Mouse (Mus musculus): Measurements from ENCODE around the gene Fmnl2.

Gene Fmnl2

DNA sequence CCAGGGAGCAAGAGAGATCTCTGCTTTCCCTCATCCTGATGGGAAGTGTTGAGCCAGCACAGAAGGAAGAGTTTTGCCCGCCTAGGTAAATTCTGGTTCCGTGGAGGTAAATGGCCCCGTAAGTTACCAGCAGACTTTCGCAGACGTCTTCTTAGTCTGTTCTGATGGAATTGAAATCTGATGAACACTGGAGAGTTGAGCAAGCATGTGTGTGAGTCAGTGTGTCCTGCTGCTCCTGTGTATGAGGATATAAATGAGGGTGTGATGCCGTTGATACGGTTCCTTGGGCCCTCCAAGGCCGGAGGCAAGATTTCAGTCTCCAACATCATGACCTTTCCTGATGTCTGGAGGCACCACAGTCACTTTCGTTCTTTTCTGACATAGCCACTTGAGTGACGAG lies 98.2 kb downstream of the Fmnl2 start:
- DNase-seq (ENCODE audit: low read depth), result no peak

DNA sequence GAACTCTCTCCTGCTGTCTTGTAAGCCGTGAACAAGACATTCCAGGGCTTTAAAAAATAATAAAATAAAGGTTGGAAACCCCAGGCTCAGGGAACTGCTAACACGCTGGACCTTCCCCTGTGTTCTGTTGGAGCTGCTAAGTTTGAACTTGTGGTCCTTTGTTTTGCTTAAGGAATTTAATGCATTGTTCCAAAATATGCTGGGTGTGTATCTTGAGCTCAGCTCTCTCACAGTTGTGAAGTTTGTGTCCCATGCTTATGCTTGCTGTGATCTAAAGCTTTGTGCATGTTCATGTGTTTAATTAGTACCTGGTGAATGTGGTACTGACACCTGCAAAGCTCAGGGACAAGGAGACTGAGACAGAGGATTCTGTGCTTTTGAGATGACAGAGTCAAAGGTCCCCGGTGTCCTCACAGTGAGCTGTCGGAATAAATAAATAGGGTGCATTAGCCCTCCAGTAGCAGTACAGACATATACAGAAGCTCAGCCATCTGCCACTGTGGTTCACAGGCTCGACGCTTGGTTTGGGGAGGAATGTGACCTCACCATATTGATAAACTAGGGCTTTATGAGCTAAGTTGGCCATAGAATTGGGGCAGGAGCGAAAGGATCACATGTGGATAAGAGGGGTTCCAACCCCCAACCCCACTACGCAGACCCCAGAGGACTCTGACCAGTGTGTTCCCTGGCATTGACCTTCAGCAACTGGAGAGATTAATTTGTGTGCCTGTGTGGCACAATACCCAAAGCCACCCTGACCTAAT lies 100.3 kb downstream of the Fmnl2 start:
- DNase-seq (ENCODE audit: low read depth), result no peak

DNA sequence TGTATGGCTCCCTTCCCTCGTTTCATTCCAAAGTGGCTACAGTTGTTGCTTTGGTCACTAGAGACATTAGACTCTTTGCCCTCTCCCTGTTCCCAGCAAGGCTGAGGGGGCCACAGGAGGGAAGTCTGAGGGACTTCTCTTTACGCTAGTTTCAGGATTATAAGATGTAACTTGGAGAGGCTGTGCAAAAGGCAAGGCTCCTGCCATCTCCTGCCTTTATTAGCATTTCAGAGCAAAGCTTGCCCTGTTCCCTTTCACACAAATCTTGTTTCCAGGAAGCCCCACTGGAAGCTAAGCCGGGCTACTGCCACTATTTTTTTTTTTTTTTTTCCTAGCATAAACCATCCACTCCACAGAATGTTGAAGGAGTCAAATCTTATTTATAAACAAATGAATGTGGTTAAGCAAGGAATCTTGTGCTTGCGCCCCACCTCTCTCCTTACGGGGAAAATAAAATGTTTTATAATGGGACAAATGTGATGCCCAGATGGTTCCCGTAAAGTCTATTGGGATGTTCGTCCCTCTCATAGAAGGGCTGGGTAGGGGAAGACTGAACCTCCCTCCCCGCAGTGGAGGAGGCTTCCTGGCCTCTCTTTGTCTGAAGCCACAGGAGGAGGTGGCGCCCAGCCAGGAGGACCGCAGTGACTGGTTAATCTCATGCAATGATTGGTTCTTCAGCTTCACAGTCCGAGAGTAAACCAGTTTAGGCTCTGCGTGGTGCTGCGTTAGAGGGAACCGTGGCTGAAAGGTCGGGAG lies 101.1 kb downstream of the Fmnl2 start:
- no peak for DNase-seq (ENCODE audit: low read depth)

DNA sequence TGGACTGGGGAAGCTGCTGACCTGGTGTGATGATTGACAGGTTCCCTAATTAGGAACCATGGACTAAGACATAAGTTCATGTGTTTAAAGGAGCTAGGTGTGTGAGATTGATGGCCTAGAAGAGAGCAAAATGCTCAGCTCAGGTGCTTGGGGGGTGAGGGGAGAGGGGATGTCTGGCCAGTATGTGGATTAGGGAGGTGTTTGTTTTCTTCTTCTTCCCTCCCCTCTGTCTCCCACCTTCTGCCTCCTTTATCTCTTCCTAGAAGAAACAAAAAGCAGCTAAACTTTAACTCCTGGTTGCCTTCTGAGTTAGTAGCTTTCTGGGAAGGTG lies 101.6 kb downstream of the Fmnl2 start:
- DNase-seq (ENCODE audit: low read depth), result no peak

DNA sequence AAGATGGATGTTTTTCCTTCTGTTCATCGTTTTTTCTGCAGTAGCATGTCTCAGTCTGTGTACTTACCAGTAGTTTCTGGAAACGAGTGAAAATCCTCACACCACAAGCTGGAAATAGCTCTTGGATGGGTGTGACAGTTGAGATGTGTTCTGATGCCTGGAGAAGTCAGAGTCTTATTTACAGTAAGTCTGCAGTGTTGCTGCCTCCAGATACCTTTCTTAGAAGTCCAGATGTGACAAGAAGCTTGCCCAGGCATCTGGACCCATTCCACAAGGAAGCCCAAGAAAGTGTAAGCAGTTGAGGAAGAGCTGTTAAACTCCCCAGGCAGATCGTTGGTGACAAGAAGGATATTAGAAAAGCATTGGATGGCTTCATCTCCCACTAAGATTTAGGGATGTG lies 102.3 kb downstream of the Fmnl2 start:
- no peak for DNase-seq (ENCODE audit: low read depth)

DNA sequence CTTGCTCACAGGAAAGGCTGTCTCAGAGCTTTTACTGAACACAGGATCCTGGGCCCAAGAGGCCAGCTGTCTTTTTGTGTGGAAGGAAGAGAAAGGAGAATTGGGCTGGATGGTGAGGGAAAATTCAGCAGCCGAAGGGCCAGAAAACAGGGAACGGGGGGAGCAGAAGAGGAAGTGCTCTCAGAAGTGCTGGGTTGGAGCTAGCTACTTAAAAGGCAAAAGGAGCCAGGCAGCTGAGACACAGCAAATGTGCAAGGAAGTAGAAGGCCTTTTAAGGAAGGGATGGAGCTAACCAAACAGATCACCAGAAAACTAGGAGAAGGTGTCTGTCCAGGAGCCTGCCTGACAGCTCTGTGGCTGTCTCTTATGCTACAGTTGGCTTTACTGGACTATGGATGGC lies 103.0 kb downstream of the Fmnl2 start:
- DNase-seq (ENCODE audit: low read depth), result no peak

DNA sequence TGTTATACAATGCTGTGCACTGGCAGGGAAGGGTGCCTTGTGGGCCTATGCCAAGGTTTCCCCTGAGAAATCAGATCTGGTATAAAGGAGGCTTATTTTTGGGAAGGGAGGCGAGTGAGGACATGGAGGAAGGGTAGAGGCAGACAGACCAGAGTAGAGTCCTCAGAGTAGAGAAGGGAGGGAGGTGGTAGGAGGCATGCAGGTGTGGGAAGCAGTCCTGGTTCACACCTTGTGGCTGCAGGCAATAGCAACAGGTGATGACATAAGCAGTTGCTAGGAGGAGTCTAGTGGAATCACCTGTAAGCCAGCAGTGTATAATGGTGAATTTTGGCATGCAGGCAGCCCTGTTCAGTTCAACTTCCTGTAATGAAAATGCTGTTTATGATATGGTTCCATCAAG lies 105.8 kb downstream of the Fmnl2 start:
- no peak for DNase-seq (ENCODE audit: low read depth)

DNA sequence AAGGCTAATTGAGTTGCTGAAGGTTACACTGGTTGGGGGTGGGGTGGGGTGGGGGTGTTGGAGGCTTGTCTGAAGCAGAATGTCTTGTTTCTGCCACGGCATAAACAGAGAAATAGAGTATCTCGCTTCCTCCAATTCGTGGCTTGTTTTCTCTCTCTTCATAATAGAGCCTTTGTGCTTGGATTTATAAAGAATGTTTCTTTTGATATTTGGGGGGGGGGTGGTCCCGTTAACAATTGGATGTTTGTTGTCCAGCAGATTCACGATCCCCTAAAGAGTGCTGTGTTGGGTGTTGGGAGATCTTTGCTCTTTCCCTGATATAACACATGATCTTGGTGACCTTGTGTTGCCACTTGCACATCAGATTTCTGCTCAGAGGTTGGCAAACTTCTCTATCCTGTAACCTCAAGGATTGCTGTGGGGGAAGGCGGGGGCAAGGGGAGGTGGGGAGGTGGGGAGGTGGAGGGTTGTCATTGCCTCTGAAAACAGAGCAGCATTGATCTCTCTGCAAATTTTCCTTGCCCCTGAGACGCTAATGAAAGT lies 106.8 kb downstream of the Fmnl2 start:
- no peak for DNase-seq (ENCODE audit: low read depth)

DNA sequence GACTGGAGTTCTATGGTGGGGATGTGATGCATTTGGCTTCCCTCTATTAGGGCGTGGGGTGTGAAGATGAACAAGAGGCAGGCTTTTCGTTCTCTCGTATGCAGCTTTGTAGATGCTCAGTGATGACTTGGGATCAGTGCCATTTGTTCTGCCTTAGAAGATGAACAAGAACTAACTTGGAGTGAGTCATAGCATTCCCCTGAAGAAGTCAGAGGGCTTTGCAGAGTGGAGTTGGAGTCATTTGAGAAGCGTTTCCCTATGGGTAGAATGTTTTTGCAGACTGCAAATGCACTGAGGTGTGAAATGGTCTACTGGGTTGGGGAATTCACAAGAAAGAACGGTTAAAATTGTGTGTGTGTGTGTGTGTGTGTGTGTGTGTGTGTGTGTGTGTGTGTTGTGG lies 108.6 kb downstream of the Fmnl2 start:
- no peak for DNase-seq (ENCODE audit: low read depth)

DNA sequence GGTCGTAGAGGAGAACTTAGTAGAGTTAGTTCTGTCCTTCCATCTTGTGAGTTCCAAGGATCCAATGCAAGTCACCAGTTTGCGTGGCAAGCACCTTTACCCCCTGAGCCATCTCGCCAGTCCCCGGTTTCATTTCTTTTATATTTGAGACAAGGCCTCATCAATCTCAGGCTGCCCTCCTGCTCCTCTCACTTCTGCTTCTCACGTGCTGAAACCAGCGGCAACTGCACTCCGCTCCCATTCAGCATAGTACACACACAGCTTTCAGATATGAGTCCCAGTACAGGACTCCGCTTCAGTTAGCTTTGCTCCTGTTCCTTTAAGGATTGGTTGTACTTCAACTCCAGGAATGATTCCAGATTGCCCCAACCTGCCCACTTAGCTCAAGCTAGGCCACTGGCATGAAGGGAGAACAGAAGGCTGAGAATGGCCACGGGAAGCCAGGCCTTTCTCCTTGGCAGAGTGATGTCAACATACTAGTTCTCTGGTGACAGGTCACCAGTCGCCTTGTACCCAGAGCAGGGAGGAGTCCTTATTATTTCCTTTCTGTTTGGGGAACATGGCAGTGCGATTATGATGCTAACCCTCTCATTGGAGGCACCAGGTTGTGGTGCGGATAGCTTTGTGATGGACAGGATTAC lies 109.3 kb downstream of the Fmnl2 start:
- DNase-seq (ENCODE audit: low read depth), result no peak

DNA sequence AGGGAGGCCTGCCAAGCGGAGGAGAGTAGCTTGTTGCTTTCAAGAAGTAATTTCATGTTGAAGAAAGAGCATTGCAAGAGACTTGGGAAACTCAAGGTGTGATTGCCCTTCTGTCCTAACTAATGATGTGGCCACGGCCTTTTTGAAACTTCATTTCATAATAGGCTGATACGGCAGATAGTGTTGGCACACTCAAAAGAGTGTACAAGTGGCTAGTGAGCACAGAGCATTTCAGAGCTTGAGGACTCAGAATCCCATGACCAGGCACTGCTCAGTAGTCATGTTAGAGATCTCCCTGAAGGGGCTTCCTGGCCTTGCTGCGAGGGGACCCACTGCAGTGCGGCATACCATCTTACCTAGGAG lies 109.8 kb downstream of the Fmnl2 start:
- no peak for DNase-seq (ENCODE audit: low read depth)

DNA sequence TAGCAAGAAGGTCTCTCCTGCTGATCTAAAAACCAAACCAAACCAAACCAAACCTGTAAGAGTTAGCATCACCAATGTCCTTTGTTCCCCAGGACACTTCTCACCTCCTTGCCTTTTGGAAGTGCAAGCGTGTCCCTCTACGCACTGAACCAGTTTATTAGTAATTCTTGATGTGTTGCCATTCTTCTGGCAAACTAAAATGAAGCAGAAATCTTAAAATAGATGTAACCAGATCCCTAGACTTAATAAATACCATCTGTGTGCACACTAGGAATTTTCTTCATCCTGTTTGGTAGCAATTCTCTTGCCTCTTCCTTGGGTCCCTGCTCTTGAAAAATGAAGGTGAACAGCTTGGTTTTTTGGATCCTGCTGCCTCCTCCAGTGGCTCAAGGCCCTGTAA lies 111.2 kb downstream of the Fmnl2 start:
- no peak for DNase-seq (ENCODE audit: low read depth)

DNA sequence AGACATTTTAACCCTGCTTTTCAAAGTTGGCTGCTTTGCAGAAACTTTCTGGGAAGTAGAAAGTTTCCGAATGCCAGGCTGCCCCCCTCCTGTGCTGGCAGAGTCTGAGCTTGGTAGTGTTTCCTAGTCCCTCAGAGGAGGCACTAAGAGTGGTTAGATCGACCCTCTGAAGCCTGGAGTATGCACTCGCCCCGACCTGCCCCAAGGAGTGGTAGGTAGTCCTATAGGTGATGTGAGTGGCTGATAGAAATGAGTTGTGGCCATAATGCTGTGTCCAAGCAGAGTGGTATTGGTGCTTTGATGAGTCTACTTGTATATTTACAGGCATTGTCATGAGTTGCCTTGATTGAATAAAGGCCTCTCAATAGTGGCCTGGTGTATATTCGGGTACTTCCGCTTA lies 116.4 kb downstream of the Fmnl2 start:
- DNase-seq (ENCODE audit: low read depth), result no peak

DNA sequence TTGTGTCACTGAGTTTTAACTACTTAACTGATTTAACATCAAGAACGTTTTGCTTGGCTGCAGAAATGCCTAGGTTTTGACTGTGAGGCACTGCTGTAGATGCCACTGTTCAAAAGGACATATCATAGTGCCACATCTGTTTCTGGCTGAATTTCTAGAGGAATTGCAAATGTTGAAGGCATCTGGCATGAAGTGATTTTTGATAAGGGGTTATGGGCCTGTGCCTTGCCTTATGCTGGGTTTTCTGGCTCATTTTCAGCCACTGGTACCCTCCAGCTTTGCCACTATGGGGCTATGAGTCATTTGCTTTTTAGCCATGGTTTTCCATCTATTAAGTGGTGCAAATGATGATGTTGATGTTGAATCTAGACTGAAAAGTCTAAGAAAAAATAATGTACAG lies 117.1 kb downstream of the Fmnl2 start:
- DNase-seq (ENCODE audit: low read depth), result no peak

DNA sequence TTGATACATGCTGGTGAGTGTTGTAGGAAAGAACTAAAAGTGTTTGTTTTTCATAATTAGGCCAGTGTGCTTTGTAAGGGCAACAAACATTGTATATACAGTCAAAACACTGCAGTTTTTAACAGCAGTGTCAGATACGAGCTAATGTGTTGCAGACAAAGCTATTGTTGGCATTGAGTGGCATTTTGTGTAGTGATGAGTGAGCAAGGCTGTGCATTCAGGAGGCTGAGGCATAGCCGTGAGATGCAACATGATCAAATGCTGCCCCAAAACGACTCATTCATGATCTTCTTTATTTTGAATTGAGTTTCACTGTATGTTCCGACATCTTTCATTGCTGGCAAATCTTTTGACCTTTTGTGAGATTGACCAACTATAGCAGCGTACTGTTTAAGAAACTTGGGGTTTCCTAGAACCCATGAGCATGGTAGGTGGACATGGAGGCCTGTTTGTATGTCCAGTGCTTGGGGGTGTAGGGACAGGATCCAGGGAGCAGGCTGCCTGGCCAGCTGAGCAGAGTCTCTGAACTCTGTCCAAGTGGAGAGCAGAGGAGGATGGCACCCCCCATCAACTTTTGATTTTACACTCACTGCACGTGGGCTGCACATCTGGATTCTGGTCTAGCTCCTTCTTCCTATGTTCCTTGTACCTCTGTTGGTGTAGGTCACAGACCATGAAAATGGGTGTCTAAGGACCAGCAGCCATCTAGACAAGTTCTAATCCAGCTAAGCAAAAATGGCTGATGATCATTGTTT lies 120.4 kb downstream of the Fmnl2 start:
- no peak for DNase-seq (ENCODE audit: low read depth)

DNA sequence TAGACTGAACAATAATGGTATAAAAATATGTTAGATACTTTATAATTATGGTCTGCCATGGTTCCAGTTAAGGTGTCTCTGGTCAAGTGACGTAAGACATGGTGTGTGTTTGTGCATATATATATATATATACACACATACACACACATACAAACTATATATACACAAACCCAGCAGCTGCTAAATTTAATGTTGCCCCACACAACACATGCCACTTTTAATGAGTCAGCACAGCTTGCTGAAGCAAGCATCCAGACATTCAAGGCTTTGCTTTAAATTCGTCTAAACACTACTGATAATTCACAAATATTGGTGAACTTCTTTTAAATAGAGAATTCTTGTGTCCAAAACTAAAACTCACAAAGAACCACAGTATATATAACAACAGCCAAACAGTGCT lies 121.1 kb downstream of the Fmnl2 start:
- no peak for DNase-seq (ENCODE audit: low read depth)

DNA sequence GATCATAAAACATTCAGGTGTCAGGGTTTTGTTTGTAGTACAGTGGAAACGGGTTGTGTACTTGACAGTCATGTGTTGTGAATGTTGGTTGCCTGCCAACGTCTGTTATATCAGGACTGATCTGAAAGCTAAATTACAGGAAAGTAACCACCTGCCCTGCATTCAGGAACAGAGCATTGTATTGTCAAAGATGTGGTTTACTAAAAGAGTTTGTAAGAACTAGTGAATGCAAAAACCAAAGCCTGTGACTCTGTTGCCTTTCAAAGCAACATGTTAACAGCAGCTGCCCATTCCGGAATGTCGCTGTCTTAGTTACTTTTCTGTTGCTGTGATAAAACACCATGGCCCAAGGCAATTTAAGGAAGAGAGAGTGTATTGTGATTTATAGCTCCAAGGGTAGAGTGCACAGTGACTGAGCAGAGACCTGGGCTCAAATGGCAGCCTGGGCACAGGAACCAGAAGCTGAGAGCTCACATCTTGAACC lies 121.7 kb downstream of the Fmnl2 start:
- DNase-seq (ENCODE audit: low read depth), result peak; percentile 45

DNA sequence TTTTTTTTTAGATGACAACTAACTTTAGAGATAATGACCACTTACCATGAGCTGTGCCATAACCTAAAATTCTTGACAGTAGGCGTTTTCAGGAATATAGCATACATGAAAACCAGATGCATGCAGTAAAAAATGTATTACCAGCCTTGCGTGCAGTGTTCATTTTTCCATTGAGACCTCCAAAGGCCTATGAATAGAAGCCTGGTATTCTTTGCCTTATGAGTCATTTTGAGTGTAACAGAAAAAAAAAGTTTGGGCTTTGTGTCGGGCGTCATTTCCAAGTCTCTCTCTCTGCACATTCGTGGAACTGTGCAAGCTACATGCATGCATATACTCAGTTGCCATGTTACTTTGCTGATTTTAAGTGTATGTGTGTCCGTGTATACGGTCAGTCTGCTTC lies 123.5 kb downstream of the Fmnl2 start:
- DNase-seq (ENCODE audit: low read depth), result no peak

DNA sequence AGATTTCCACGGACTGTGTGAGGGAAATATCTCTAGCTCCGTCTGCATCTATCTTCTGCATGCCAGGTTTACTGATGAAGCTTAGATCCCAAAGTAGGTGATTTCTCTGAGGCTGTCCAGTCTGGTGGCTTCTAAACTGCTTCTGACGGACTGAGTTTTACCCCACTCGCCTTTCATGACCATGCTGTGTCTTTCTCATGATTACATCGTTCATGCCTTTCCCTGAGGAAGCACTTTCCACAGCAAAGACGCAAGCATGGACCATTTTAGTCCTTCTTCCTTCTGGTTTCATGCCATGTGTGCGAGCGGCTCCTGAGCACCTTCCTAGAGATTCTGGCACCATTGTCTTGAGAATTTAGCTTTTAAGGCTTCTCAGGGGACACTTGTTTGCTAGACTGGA lies 123.9 kb downstream of the Fmnl2 start:
- DNase-seq (ENCODE audit: low read depth), result no peak

DNA sequence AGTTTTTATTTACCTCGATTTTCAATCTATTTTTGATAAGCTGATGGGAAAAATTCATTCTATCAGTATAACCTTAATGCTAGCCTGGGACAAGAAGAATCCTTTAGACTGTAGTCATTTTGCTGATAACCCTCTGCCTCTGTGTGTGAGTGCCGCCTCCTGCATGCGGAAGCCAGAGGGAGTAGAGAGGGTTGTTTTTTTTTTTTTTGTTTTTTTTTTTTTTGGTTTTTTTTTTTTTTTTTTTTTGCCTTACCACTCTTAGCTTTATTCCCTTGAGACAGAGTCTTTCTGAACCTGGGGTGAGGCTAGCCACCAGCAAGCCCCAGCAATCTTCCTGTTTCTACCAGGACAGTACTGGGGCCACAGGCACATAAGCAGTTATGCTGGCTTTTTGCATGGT lies 124.8 kb downstream of the Fmnl2 start:
- no peak for DNase-seq (ENCODE audit: low read depth)

DNA sequence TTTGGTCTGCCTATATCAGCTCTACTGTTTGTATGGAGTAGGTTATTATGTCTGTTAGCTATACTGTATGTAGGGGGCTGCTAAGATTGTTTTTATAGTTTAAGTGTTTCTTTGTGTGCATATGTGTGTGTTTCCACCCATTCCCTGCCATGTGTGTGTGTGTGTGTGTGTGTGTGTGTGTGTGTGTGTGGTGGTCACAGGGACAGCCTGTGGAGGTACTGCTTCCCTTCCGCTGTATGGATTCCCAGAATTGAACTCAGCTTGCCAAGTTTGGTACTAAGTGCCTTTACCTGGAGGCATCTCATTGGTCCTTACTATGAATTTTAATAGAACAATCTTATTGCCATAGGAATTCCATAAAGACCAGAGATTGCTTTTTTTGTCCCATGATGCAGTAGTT lies 126.9 kb downstream of the Fmnl2 start:
- no peak for DNase-seq (ENCODE audit: low read depth)

DNA sequence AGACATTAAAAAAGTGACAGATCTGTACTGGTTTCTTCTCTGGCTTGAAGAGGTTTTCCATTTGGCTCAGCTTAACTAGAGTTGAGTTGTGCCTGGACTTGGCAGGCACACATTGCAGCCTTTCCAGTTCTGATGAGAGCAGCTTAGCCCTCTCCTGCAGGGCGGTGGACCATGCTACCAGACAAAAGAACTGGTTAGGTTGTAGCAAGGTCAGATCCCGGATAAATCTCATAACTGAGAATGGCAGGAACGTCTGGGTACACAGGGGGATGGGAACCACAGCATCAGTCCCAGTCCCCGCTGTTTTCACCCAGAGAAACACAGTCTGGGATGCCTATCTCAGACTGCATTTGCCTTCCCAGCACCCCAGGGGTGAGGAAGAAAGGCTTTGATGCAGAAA lies 127.5 kb downstream of the Fmnl2 start:
- no peak for DNase-seq (ENCODE audit: low read depth)
